Mouse (Mus musculus) ovary, postnatal 14 days (tissue): ENCODE measurements around the gene Bloc1s6.
A peak's percentile ranks its signal among the peaks of the same experiment; 100 is the strongest.

Experiments used
- DNase-seq: peaks from one replicate; pipeline ENCODE4 v3.0.0; 2022; ENCODE audit warnings: low spot score

Bloc1s6 gene

DNA sequence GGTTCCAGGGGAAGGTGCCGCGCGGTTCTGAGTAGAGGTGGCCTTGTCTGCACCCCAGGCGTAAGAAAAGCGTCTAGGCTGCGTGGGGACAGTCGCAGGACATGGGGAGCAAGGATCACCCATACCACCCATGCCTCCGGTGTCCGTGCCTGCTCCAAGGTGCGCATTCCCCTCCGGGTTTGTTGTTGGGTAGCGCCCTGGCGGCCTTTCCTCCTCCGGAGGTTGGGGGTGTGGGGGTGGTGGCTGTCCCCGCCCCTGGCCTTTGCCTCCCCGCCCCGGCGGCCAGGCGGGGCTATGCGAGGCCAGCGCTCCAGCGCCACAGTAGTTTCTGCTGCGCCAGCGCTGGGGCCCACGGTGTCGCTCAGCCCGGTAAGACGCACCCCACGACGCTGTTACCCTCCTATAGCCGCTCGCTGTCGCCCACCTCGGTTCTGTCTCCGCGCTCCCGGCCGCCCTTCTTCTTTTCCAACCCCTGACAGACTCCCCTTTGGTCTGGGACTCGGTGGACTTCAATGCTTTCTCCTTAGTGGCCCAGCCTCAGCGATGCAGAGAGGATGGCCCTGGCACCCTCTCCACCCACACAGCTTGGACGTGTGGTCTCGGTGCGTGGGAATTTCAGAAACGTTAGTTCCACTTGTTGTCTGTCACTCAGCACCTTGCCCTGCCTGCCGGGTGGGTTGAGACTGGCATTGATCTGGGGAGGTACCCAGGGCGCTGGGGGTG, 26.9 kb downstream of the Bloc1s6 start, which contains the start of gene Sqor:
Gene Sqor (plus strand): TSS at position 167 of the 723 bp plus-strand sequence.
- DNase-seq: peak; percentile 61

DNA sequence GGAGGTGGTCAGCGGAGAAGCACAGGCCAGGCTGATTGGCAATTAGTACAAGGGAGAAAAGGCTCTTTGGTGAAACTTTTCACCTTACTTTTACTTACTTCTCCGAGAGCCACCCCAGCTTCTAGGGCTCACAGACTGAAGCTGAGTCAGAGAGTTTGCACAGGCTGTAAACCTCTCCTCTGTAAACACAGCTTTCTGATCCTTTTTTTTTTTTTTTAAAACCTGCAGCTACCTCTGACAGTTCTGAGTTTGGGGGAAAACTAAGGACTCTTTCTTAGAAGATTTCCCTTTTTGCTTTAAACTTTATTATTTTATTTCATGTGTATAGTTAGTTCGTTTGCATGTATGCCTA, 27.5 kb downstream of the Bloc1s6 start:
- no peak for DNase-seq

- DNase-seq: no peak
These were observed 32.7 kb downstream of the Bloc1s6 start for GRCm38 (mm10) chr2:122771002-122771401.

DNA sequence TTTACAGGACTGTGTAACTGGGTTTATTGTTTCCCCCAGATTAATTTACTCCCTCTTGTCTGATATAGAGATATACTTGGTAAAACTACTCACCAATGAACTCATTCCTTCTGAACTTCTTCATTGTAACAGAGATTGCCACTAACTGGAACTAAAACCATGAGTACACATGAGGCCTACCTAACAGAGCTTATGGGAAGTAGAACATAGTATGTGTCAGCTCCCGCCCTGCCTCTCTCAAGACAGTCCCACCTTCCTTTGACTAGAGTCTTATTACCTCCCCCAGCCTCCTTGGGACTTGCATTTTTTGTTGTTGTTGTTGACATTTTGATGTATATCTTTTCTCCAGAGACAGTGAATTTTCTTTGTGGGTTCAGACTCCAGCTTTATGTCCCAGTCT, 34.6 kb downstream of the Bloc1s6 start:
- DNase-seq: no peak

GRCm38 (mm10) chr2:122775491-122775890, 37.2 kb downstream of the Bloc1s6 start:
- no peak for DNase-seq

- DNase-seq: no peak
These were observed 38.5 kb downstream of the Bloc1s6 start for GRCm38 (mm10) chr2:122776823-122777222.

GRCm38 (mm10) chr2:122779967-122780366, 41.7 kb downstream of the Bloc1s6 start:
- DNase-seq: no peak

DNA sequence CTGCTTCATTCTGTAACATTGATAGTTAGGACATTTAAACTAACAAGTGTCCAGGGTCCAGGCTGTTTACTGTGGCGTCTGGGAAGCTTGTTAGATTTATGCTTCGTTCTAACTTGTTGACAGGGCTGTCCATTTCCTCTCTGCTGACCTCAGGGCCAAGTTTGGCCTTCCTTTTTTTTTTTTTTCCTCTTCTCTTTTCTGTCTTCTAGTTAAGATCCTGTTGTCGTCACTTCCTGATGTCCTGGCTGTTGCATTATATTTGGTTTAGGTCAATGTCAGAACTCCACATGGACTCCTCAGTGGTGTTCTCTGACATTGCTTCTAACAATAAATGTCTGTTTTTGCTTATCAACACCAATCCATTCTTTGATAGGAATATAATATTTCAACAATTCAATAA, 42.1 kb downstream of the Bloc1s6 start:
- DNase-seq: no peak

DNA sequence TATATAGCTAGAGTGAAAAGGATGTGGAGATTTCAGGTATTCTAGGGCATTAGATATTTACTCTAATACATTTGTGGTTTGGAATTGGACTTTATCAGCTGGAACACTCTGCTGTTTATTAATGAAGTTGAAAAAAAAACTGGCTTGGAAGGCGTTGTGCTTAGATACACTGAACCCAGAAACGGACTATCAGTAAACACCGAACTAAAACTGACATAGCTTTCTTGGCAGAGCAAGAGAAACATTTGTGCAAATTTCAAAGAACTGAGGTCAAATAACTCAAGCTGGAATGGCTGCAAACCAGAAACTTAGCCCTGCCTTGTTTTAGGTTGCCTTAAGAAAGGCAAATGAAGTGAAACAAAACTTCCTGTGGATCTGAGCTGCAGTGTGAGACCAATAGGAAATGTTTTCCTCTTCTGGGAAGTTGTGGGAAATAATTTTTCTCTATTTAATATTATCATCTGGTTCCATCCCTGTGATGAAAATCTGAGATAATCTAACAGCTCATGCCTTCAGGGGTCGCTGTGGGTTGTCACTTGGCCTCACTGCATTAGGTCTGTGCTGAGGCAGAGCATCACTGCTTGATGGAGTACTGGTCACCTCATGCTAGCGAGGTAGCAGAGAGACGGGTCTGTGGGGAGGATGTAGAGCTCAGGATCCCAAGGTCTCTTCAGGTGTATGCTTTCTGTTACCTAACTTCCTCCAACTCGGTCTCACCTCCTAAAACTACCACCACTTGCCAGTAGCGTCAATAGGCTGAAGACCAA, 43.5 kb downstream of the Bloc1s6 start:
- DNase-seq: no peak

DNA sequence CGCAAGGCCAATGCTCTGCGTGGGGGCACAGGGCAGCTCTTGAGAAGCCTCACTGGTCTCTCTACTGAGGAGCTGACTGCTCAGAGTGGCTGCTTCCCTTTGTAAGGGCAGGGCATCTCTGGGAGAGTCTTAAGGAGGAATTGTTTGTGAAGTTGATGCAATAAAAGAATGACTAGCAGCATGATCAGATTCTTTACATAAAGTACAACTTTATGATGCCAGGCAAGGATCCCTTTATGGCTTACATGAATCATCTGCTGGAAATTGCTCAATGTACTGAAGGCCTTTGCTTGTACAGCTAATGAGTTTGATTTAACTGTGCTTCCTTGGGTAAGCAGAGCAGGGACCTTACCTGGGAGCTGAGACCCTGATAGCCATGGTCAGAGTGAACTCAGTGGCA, 45.4 kb downstream of the Bloc1s6 start:
- DNase-seq: no peak

GRCm38 (mm10) chr2:122784701-122785100, 46.4 kb downstream of the Bloc1s6 start:
- DNase-seq: no peak

- DNase-seq: no peak
These were observed 47.9 kb downstream of the Bloc1s6 start for GRCm38 (mm10) chr2:122786167-122786566.

DNA sequence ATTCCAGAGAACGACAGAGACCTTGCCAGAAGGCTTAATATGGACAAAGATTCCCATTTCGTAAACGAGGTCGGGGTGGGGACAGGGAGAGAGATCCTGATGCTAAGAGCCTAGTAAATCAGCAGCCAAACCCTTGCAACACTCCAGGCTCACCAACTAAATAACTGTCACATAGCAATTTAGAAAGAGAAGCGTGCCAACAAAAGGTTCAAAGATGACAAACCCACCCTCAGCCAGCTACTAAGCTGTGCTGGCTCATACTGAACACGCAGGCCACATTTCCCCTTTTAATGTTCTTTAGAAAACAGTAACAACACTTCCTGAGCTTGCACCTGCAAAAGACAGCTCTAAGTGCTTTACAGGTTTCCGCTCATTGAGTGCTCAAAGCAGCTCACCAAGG, 51.0 kb downstream of the Bloc1s6 start:
- DNase-seq: no peak

DNA sequence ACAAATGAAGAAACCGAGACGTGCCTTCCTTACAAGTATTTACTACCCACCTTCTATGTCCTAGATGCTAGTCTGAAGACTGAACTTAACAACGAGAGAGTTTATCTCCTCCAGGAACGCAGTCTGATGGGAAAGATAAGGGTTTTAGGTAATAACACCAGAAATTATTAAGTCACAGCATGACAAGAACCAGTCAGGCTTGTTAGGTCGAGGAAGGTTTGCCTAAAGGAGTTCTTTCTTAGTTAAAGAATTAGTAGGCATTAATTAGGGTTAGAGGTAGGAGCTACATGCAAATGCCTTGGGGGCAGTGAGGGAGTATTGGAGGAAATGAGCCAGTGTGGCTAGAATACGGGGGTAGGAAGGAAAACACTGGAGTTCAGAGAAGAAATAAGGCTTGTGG, 51.4 kb downstream of the Bloc1s6 start:
- no peak for DNase-seq
